Mouse (Mus musculus): ENCODE results near the gene Ntm.

Ntm gene

GRCm38 (mm10) chr9:29262836-29263235, 700.1 kb downstream of the Ntm start:
- no peak for DNase-seq (ENCODE audit: low read depth in 2 of 2, low spot score in 2 of 2)

DNA sequence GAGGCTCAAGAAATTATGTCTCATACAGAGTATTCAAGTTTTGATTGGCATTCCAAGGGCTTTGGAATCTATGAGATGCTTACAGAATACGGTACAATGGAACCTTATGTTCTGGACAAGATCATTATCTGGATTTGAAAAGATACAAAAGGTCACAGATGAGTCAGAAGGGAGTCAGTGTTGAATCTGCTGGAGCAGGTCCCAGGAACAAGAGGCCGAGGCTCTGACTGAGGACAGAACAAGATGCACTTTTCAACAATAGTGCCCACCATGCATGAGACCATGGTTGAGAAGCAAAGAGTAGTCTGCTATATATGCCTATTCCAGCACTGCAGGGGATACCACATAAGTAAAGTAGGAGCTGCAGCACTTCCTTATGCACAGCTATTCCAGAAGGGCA, 710.1 kb downstream of the Ntm start:
- no peak for DNase-seq (ENCODE audit: low read depth in 2 of 2, low spot score in 2 of 2)

DNA sequence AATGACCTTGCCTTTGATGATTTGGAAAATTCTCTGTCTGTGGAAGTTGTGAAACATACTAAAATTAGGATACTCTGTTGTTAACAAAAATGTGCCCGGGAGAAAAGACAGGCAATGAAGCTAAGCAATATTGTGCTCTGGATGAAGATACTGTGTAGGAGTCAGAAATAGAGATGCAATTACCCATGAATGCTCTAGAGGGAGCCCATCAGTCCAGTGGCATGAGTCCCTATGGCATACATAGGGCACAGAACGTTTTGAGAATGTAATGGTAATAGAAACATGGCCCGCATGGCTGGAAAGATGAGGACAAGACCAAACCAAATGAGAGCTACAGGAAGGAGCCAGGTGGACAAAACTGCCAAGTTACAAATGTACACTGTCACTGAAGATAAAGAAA, 712.1 kb downstream of the Ntm start:
- no peak for DNase-seq (ENCODE audit: low read depth in 2 of 2, low spot score in 2 of 2)

DNA sequence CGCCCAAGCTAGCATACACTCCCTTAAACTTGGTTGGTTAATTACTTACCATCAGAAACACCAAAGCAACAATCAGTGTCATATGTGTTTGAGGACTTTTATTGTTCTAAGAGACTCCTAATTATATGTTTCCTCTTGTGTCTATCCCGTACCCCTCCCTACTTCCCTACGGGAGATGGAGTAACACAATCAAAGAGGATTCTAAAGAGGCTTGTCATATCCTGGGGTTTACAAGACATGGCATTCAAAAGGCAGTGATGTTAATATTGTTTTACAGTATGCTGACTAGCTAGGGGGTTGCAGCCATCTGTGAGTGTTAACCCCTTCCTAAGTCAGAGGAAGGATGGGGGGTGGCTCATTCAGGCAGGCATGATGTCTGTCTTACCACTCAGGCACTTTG, 715.1 kb downstream of the Ntm start:
- no peak for DNase-seq (ENCODE audit: low read depth in 2 of 2, low spot score in 2 of 2)

DNA sequence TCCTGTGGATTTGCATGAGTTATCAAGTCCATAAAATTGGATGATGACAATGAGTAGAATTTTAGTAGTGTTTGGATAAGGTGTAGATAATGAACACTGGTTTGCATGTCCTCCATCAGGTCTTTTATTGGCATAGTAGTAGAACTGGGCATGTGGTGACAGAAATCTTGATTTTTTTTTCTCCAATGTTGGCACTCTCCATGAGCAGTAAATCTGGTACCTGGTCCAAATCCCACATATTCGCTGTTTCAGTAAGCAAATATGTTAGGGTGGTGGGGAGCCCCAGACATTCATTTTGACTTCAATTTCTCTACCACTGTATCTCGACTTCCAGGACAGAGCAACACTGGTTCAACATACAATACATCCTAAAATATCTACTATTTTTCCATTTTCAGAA, 718.9 kb downstream of the Ntm start:
- no peak for DNase-seq (ENCODE audit: low read depth in 2 of 2, low spot score in 2 of 2)

- DNase-seq (ENCODE audit: low read depth in 2 of 2, low spot score in 2 of 2), result no peak
Observed at GRCm38 (mm10) chr9:29242497-29243422, 720.2 kb downstream of the Ntm start.

GRCm38 (mm10) chr9:29240797-29241196, 722.1 kb downstream of the Ntm start:
- no peak for DNase-seq (ENCODE audit: low read depth in 2 of 2, low spot score in 2 of 2)

DNA sequence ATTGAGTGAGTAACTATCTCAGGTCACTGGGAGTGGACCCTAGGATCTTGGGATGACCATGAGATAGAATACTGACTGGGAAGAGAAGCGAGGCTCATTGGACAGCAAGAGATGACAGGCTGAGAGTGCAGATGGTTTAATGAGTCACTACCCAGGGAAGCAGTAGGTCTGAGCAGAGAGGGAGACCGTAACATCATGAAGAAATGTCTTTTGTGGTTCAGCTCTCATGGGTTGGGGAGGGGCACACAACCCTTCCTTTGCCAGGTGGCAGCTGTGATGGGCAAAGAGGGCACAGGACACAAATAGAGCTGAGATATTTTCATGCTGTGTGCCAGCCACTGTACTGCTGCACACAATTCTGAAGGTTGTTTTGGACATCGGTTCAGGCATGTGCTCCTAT, 724.0 kb downstream of the Ntm start:
- DNase-seq (ENCODE audit: low read depth in 2 of 2, low spot score in 2 of 2), result no peak

DNA sequence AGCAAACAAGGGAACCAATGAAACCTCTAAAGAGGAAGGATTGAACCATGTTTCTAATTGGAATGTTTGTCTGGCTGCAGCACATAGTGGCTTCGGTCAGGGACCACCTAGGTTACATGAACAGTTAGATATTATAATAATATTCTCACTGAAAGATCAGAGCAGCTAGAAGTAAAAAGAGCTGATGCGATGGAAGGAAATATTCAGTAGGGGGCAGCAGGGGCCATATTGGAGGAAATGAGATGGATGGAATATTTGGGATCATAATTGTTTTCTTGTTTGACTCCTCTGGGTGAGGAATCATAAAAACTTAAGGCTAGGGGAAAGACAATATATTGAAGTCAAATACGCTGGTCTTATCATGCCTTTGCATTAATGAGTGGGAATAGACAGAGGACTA, 726.2 kb downstream of the Ntm start:
- no peak for DNase-seq (ENCODE audit: low read depth in 2 of 2, low spot score in 2 of 2)

- no peak for DNase-seq (ENCODE audit: low read depth in 2 of 2, low spot score in 2 of 2)
Observed at GRCm38 (mm10) chr9:29227747-29228146, 735.2 kb downstream of the Ntm start.

GRCm38 (mm10) chr9:29222915-29223545, 739.9 kb downstream of the Ntm start:
- DNase-seq (ENCODE audit: low read depth in 2 of 2, low spot score in 2 of 2), result no peak

GRCm38 (mm10) chr9:29220941-29221615, 741.9 kb downstream of the Ntm start:
- DNase-seq (ENCODE audit: low read depth in 2 of 2, low spot score in 2 of 2), result no peak

DNA sequence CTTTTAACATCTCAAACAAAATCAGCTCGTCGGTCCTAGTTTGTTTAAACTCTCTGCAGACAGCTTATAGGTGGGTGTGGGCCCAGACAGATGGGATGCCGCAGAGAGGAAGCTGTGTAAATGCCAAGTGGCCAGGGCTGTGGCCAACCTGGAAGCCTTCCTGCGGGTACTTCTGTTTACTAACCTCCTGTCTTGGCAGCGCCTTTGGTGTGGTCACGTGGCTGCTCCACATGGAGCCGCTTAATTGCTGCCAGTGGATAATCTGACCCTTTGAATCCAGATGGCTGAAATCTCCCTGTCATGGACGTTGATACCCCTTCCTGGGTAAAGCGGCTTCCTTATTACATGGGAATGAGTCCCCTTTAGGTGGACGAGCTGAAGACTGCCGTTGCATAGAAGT, 742.4 kb downstream of the Ntm start:
- no peak for DNase-seq (ENCODE audit: low read depth in 2 of 2, low spot score in 2 of 2)

DNA sequence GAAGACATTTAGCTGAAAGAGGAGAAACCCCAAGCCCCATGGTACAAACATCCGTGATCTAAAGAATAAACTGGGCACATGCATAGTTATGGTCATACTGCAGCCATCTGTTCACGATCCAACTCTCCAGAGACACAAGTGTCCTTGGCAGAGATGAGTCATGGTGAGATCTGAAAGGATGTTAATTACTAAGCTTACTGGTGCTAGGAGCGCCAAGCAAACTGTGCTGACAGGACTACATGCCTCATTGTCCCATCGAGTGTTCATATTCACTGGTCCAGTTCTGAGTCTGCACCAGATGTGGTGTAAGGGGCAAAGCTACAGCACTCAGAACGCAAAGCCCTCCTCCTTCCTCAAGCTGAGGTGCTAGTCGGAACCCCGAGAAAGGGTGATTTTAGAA, 745.0 kb downstream of the Ntm start:
- DNase-seq (ENCODE audit: low read depth in 2 of 2, low spot score in 2 of 2), result no peak

DNA sequence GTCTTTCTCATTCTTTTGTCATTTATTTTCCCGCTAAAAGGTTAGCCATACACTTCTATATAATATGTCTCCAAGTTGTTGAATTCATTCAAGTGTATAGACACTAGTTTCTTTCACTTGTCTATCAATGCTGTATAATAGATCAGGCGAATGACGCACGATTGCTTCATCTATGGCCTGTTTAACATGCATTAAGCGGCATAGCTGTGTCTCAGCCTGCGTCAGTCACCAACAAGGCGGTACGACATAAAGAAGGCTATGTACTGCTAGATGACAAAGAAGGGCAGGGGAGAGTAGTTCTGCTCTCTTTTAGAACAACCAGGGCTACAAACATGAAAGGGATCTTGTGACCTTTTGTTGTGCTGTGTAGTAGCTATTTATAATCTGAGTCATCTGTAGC, 746.4 kb downstream of the Ntm start:
- no peak for DNase-seq (ENCODE audit: low read depth in 2 of 2, low spot score in 2 of 2)

GRCm38 (mm10) chr9:29215796-29216195, 747.1 kb downstream of the Ntm start:
- DNase-seq (ENCODE audit: low read depth in 2 of 2, low spot score in 2 of 2), result no peak

DNA sequence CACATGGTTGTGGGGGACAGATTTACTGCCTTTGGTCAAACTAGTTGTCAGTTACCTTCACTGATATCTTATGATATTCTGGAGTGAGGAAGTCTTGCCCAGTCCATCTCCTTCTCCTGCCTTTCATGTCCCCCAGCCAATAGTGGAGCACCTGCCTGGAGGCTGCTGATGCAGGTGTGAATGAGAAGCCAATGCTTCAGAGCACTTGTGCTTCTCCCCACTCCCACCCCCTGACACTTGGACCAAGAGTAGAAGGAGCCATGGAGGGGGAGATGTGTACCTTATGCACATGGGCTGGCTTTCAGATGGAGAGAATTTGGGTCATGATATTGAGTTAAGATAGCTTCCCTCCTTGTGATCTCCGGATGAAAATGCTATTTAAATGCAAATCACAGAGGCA, 747.7 kb downstream of the Ntm start:
- no peak for DNase-seq (ENCODE audit: low read depth in 2 of 2, low spot score in 2 of 2)

DNA sequence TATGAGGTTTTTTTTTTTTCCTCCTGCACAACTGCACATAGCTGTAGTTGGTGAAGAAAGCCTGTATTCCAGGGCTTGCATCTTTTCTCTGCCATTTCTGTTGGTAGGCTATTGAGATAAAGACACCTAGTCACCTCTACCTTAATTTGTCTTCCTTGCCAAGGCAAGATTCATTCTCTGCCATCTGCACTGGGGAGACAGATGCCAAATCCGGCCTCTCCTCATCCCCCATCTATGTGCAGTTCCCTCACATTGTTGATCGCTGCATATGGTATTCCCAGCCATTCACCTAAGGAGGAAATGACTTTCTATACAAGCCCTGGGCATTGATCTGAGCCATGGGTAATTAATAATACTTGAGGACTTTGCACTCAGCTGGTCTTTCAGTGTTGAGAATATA, 753.7 kb downstream of the Ntm start:
- no peak for DNase-seq (ENCODE audit: low read depth in 2 of 2, low spot score in 2 of 2)

DNA sequence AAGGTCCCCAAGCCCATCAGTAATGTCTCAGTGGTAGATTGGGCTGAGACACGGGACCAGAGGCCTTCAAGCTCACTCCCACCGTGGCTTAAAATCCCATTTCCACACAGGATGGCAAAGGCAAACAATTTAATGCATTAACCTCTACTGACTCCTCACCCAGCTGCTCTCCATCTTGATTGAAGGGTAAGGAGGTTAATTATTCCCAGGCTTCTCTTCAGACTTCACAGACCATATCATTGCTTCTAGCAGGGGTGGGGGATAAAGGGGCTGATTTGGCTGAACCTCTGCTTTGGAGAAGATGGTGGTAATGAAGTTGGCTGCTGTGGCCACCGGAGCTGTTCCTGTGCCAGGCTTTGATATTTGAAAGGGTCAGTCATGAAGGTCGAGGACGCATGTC, 754.8 kb downstream of the Ntm start:
- no peak for DNase-seq (ENCODE audit: low read depth in 2 of 2, low spot score in 2 of 2)

- no peak for DNase-seq (ENCODE audit: low read depth in 2 of 2, low spot score in 2 of 2)
Observed at GRCm38 (mm10) chr9:29205680-29206079, 757.3 kb downstream of the Ntm start.

DNA sequence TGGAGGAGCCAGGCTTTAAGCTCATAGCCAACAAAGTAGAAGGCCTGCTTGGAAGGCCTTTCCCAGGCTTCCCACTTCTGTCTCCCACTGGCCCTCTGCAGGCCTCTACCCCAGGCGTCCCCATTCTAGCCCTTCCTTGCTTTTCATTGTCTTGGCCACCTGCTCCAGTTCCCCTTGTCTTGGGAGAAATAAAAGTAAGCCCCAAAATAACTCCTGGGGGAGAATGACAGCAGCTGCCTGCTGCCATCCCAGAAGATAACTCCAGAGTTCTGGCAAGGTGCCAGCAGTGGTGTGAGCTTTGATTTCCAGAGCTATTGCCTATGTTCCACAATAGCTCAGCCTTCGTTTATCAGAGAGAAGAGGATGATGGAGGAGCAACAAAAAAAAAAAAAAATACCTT, 760.7 kb downstream of the Ntm start:
- DNase-seq (ENCODE audit: low read depth in 2 of 2, low spot score in 2 of 2), result no peak
